Mouse (Mus musculus): ENCODE data around the gene Mlip. TPM values are rescaled to one million over a fixed set of nuclear protein-coding genes. Genes with fewer than 3 reads are reported as not detected.

Gene Mlip
- 0.01 and 0.02 TPM in 2 replicates for polyA plus RNA-seq (2012)

DNA sequence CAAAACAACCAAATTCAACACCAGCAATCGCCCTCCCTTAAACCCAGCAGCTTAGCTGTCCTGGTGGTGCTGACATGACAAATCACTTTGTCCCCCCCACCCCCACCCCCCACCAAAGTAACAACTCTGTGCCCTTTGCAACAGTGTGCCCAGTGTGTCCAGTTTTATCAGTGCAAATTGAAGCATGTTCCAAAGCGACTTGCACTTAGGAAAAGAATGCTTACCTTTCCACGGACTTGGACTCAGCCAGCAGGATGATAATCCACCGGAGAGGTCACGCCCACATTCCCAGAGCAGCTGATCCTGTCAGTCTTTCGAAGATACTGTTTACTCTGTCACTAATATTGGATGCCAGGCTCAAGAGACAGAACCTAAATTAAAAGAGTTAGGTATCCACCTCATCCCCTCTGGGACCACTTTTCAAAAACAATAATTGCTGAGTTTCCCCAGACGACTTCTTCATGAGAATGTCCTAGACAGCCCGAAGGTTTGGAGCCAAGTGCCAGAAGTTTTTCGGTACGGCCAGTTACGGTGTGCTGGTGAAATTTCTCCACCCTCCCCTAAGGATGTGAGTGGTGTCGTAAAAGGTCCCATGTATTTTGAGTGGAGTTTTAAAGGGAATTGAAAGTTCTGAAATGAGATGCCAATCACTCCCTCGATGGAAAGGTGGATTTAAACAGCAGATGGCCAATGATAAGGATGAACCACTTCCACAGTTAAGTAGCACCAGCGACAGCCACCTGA lies at the start of gene Mlip:
TSS of gene Mlip (minus strand) at position 538 of the 744 bp plus-strand sequence.
- no peak for TF ChIP-seq TAL1 (IDR thresholded peaks at IDR 0.05; ENCODE audit: low read length)
- TF ChIP-seq GATA1 (IDR thresholded peaks at IDR 0.05; ENCODE audit: low read length) = no peak
- Histone ChIP-seq H3K36me3 (ENCODE audit: control insufficient read depth) (no peaks in the 10 kb centered on the region), H3K4me3 (replicated peaks) (no peak within 1 kb of the TSS), H3K9me3 (ENCODE audit: control insufficient read depth, low read length) (no peaks in the 10 kb centered on the region), H3K4me1 (ENCODE audit: control insufficient read depth) (no peaks in the 10 kb centered on the region), H3K27me3 (ENCODE audit: control insufficient read depth) (no peaks in the 10 kb centered on the region)

DNA sequence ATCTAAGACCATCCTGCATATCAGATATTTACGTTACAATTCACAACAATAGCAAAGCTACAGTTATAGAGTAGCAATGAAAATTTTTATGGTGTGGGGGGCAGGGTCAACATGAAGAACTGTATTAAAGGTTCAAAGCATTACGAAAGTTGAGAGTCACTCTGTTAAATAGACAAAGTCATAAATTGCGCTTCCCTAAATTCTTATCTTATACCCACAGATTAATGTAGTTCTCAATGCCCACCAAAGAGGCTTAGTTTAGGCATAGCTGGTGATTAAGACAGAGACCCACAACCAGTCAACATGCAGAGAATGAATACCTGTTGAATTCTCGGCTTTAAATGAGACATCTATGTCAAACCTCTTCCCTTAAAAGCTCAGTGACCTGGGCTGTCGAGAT lies 47.0 kb upstream of the Mlip start:
- Histone ChIP-seq H3K4me1 (ENCODE audit: control insufficient read depth) (no peaks in the 10 kb centered on the region), H3K27me3 (ENCODE audit: control insufficient read depth) (no peaks in the 10 kb centered on the region; the same call in 1 of the 2 replicates), H3K9me3 (ENCODE audit: control insufficient read depth, low read length) (no peaks in the 10 kb centered on the region), H3K4me3 (replicated peaks) (no peak overlapping the region), H3K36me3 (ENCODE audit: control insufficient read depth) (no peaks in the 10 kb centered on the region)
- no peak for TF ChIP-seq GATA1 (IDR thresholded peaks at IDR 0.05; ENCODE audit: low read length)
- no peak for TF ChIP-seq TAL1 (IDR thresholded peaks at IDR 0.05; ENCODE audit: low read length)

GRCm38 (mm10) chr9:77398856-77399631 lies 46.3 kb upstream of the Mlip start:
- Histone ChIP-seq H3K36me3 (ENCODE audit: control insufficient read depth) (no peaks in the 10 kb centered on the region), H3K4me3 (replicated peaks) (no peak overlapping the region), H3K9me3 (ENCODE audit: control insufficient read depth, low read length) (no peaks in the 10 kb centered on the region), H3K4me1 (ENCODE audit: control insufficient read depth) (no peaks in the 10 kb centered on the region), H3K27me3 (ENCODE audit: control insufficient read depth) (no peaks in the 10 kb centered on the region; the same call in 1 of the 2 replicates)
- TF ChIP-seq GATA1 (IDR thresholded peaks at IDR 0.05; ENCODE audit: low read length) (no peak), TAL1 (IDR thresholded peaks at IDR 0.05; ENCODE audit: low read length) (no peak)

GRCm38 (mm10) chr9:77397027-77397426 lies 44.3 kb upstream of the Mlip start:
- no peak overlapping the region for H3K4me3 ChIP-seq (replicated peaks)
- H3K4me1 ChIP-seq (ENCODE audit: control insufficient read depth) = no peaks in the 10 kb centered on the region
- H3K9me3 ChIP-seq (ENCODE audit: control insufficient read depth, low read length) = no peaks in the 10 kb centered on the region
- H3K36me3 ChIP-seq (ENCODE audit: control insufficient read depth) = no peaks in the 10 kb centered on the region
- H3K27me3 ChIP-seq (ENCODE audit: control insufficient read depth) = no peaks in the 10 kb centered on the region; the same call in 1 of the 2 replicates
- TF ChIP-seq TAL1 (IDR thresholded peaks at IDR 0.05; ENCODE audit: low read length) = no peak
- no peak for TF ChIP-seq GATA1 (IDR thresholded peaks at IDR 0.05; ENCODE audit: low read length)

DNA sequence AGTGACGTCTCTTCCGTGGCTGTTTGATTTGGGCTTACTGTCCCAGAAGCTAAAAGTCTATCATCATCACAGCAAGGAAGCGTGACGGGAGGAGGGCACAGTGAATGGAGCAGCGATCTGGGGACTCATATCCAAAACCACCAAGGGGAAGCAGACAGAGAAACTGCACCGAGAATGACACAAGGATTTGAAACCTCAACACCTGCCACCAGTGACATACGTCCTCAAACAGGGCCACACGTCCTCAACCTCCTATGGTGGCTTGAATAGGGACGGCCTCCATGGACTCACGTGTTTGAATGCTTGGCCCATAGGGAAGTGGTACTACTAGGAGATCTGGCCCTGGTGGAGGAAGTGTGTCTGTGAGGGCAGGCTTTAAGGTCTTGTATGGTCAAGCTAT lies 38.5 kb upstream of the Mlip start:
- H3K27me3 ChIP-seq (ENCODE audit: control insufficient read depth) = no peaks in the 10 kb centered on the region; the same call in 1 of the 2 replicates
- no peaks in the 10 kb centered on the region for H3K36me3 ChIP-seq (ENCODE audit: control insufficient read depth)
- H3K4me1 ChIP-seq (ENCODE audit: control insufficient read depth) = no peaks in the 10 kb centered on the region
- no peak overlapping the region for H3K4me3 ChIP-seq (replicated peaks)
- H3K9me3 ChIP-seq (ENCODE audit: control insufficient read depth, low read length) = no peaks in the 10 kb centered on the region
- TF ChIP-seq TAL1 (IDR thresholded peaks at IDR 0.05; ENCODE audit: low read length) (no peak), GATA1 (IDR thresholded peaks at IDR 0.05; ENCODE audit: low read length) (no peak)

DNA sequence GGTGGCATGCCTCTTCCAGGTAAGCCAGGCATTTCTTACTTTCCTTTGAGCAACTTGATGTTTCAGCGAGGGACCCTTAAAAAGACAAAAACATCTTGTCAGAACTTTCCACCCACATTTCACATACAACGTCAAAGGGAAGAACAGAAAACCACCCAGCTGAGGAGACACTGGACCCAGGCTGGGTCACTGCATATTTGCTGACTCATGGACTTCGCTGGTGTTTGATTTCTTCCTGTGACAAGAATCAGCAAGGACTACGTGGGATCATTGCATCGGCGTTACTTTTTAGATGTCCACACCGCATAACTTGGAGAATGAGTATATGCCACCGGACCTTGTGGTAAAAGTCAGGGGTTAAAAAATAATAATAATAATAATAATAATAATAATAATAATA lies 36.2 kb upstream of the Mlip start:
- Histone ChIP-seq H3K36me3 (ENCODE audit: control insufficient read depth) (no peaks in the 10 kb centered on the region), H3K4me3 (replicated peaks) (no peak overlapping the region), H3K27me3 (ENCODE audit: control insufficient read depth) (no peaks in the 10 kb centered on the region), H3K4me1 (ENCODE audit: control insufficient read depth) (no peaks in the 10 kb centered on the region), H3K9me3 (ENCODE audit: control insufficient read depth, low read length) (no peaks in the 10 kb centered on the region)
- TF ChIP-seq GATA1 (IDR thresholded peaks at IDR 0.05; ENCODE audit: low read length) (no peak), TAL1 (IDR thresholded peaks at IDR 0.05; ENCODE audit: low read length) (no peak)

DNA sequence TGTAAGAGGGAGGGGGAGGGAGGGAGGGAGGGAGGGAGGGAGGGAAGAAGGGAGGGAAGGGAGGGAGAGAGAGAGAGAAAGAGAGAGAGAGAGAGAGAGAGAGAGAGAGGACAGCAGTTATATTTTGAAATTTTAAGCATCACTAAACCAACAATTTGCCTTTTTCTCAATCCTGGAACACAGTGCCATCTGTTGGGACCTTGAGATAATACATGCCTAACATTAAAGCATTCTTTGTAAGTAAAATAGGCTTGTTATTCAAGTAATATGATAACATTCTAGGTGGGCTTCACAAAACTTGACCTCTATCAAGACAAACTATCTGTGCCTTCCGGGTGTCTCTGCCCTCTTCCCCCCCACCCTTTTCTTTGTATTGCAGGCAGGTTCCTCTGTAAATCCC lies 34.0 kb upstream of the Mlip start:
- Histone ChIP-seq H3K4me3 (replicated peaks) (no peak overlapping the region), H3K27me3 (ENCODE audit: control insufficient read depth) (no peaks in the 10 kb centered on the region), H3K4me1 (ENCODE audit: control insufficient read depth) (no peaks in the 10 kb centered on the region), H3K9me3 (ENCODE audit: control insufficient read depth, low read length) (no peaks in the 10 kb centered on the region), H3K36me3 (ENCODE audit: control insufficient read depth) (no peaks in the 10 kb centered on the region)
- TF ChIP-seq GATA1 (IDR thresholded peaks at IDR 0.05; ENCODE audit: low read length) (no peak), TAL1 (IDR thresholded peaks at IDR 0.05; ENCODE audit: low read length) (no peak)

DNA sequence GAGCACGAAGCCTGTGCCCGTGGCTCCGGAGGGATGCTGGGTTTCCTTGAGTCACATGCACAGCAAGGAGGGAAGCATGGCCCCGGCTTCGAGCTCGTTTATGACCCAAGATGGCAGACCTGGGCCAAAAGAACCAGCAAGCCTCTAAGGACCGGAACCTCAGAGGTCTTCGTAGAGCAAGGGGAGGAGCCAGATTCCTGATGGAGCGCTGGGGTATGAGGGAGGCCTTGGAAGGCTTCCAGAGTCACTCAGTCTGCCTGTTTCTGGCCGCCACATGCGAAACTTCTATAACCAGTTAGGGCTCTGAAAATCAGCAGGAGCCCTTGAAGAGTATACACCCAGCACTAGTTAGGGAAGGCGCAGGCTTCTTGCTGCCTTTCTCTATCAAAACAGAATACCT lies 32.8 kb upstream of the Mlip start:
- no peak overlapping the region for H3K4me3 ChIP-seq (replicated peaks)
- TF ChIP-seq GATA1 (IDR thresholded peaks at IDR 0.05; ENCODE audit: low read length) = no peak
- no peak for TF ChIP-seq TAL1 (IDR thresholded peaks at IDR 0.05; ENCODE audit: low read length)
- no peaks in the 10 kb centered on the region for H3K9me3 ChIP-seq (ENCODE audit: control insufficient read depth, low read length)
- no peaks in the 10 kb centered on the region for H3K27me3 ChIP-seq (ENCODE audit: control insufficient read depth)
- H3K4me1 ChIP-seq (ENCODE audit: control insufficient read depth) = no peaks in the 10 kb centered on the region
- H3K36me3 ChIP-seq (ENCODE audit: control insufficient read depth) = no peaks in the 10 kb centered on the region

DNA sequence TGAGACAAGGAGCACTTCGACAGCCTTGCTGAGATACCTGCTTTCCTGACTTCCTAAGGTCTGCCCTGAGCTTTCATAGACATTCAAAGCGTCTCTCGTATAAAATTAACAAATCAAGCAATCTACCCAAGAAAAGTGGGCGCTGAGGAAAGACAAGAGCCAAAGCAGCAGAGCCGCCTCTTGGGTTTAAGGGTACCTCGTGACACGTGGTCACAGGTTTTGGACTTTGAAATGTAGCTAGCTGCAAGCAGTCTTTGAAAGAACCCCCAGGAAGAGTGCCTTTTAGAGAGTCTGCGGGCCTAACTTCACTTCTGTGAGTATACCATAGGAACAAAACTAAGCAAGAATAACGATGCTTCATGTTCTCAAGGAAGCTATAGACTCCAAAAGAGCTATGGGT lies 31.9 kb upstream of the Mlip start:
- Histone ChIP-seq H3K36me3 (ENCODE audit: control insufficient read depth) (no peaks in the 10 kb centered on the region), H3K4me3 (replicated peaks) (no peak overlapping the region), H3K9me3 (ENCODE audit: control insufficient read depth, low read length) (no peaks in the 10 kb centered on the region), H3K4me1 (ENCODE audit: control insufficient read depth) (no peaks in the 10 kb centered on the region), H3K27me3 (ENCODE audit: control insufficient read depth) (no peaks in the 10 kb centered on the region)
- TF ChIP-seq GATA1 (IDR thresholded peaks at IDR 0.05; ENCODE audit: low read length) = no peak
- TF ChIP-seq TAL1 (IDR thresholded peaks at IDR 0.05; ENCODE audit: low read length) = no peak

Data from erythroblast, embryonic 14.5 days (primary cell).